ENCODE assay signal across 16 mouse cellular contexts in the genomic region with DNA sequence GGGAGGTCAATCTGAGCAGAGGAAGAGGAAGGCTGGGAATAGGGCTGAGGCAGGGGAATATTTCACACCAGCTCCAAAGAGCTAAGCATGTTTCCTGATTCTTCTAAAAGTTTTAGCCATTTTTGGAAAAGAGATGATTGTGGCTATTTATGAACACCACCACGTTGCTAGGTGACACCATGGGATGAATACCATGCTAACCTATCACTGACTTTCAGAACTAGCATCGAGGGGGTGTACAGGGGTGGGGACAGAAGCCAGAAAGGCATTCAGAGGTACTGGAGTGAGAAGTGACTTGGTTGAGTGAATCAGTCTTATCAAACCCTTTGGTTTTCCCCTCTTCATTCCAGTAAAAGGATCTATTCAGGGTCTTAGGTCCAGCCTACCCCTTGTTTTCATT.
"Had no signal": no experiment of that assay in that cellular context is flagged by ENCODE, and none has a peak within 500 bp of the region (broad histone marks: within the 10 kb centered on the region; RNA-seq: fewer than 3 reads in every experiment).

No protein-coding gene starts in this region.

- H3K36me3 ChIP-seq: limb, embryonic 12.5 days; limb, embryonic 15.5 days had no signal

- H3K4me1 ChIP-seq: limb, embryonic 12.5 days had no signal

- H3K4me3 ChIP-seq: limb, embryonic 12.5 days; limb, embryonic 15.5 days had no signal

- DNase-seq: kidney, adult 18-20 months; kidney, adult 9 months; kidney, postnatal 25 days; left cerebral cortex, postnatal 4 days; liver, postnatal 0 days; lung, embryonic 14.5 days; midbrain, embryonic 14.5 days; thymus, adult 18-20 months; thymus, postnatal 4 days had no signal

- H3K27ac ChIP-seq: limb, embryonic 12.5 days; limb, embryonic 15.5 days; liver, embryonic 14.5 days; macrophage had no signal

- H3K4me2 ChIP-seq: limb, embryonic 12.5 days; limb, embryonic 15.5 days; liver, embryonic 11.5 days; lung, embryonic 14.5 days; midbrain, embryonic 11.5 days had no signal

- H3K27me3 ChIP-seq: limb, embryonic 12.5 days; limb, embryonic 15.5 days had no signal

- ATAC-seq: liver, postnatal 0 days; lung, postnatal 0 days had no signal

- H3K9ac ChIP-seq: limb, embryonic 12.5 days; limb, embryonic 15.5 days; liver, embryonic 14.5 days; liver, postnatal 0 days; lung, embryonic 14.5 days had no signal

- H3K9me3 ChIP-seq: limb, embryonic 12.5 days; limb, embryonic 15.5 days had no signal
